Mouse (Mus musculus): ENCODE measurements at regions not wholly inside any gene's neighbourhood (a gene's known extent, or its start where the extent isn't known, plus 50 kb on each side); places are given as distances from the start of the nearest gene placed in this dataset.

GRCm38 (mm10) chr10:124175598-124175997, 911.8 kb downstream of the Fam19a2 start:
- DNase-seq (ENCODE audit: low read depth): peak; percentile 27
- TF ChIP-seq POLR2A (IDR thresholded peaks at IDR 0.05; ENCODE audit: borderline replicate concordance, extremely low read depth, insufficient read depth, insufficient read length, poor library complexity, severe bottlenecking): no peak
- TF ChIP-seq CTCF (IDR thresholded peaks at IDR 0.05; ENCODE audit: borderline replicate concordance, extremely low read depth, insufficient read depth, insufficient read length): no peak

DNA sequence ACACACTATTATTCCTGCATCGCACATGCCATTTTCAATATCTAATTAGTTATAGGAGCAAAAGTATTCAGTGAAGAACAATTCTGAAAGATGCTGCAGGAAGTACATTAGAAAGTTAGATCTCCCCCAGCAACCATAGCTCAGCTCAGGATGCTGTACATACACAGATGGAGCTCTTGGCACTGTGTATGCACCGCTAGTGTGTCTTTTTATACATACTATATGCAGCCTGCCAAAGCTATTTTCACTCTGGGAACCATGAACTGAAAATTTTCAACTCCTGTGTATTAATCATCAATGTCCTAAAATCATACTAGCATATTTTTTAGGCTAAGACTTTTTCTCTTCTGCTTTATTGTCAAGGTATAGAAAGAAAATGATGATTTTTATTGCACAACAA, 944.5 kb downstream of the Fam19a2 start:
- peak; percentile 69 for DNase-seq (ENCODE audit: low read depth)
- no peak for TF ChIP-seq POLR2A (IDR thresholded peaks at IDR 0.05; ENCODE audit: borderline replicate concordance, extremely low read depth, insufficient read depth, insufficient read length, poor library complexity, severe bottlenecking)
- no peak for TF ChIP-seq CTCF (IDR thresholded peaks at IDR 0.05; ENCODE audit: borderline replicate concordance, extremely low read depth, insufficient read depth, insufficient read length)

- TF ChIP-seq POLR2A (IDR thresholded peaks at IDR 0.05; ENCODE audit: borderline replicate concordance, extremely low read depth, insufficient read depth, insufficient read length, poor library complexity, severe bottlenecking) (no peak), CTCF (IDR thresholded peaks at IDR 0.05; ENCODE audit: borderline replicate concordance, extremely low read depth, insufficient read depth, insufficient read length) (no peak)
- DNase-seq (ENCODE audit: low read depth): no peak
Observed at GRCm38 (mm10) chr10:124219461-124219860, 955.7 kb downstream of the Fam19a2 start.

DNA sequence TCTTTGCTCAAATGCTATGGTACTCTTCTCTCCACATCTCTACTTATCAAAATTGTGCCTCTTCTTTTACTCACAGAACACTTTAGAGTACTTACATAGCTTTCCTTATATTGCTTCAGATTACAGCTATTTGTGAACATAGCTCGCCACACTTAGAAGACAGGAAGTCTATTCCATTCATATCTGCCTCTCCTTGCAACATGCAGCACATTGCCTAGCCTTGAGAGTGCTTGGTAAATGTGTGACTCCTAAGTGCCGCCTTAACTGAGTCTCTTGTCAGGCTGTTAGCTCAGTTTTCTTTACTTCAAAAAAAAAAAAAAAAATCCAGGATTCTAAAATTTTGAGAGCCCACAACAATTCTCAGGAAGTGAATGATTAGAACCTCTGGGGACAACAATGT, 958.3 kb downstream of the Fam19a2 start:
- no peak for TF ChIP-seq CTCF (IDR thresholded peaks at IDR 0.05; ENCODE audit: borderline replicate concordance, extremely low read depth, insufficient read depth, insufficient read length)
- TF ChIP-seq POLR2A (IDR thresholded peaks at IDR 0.05; ENCODE audit: borderline replicate concordance, extremely low read depth, insufficient read depth, insufficient read length, poor library complexity, severe bottlenecking): no peak
- DNase-seq (ENCODE audit: low read depth): peak; percentile 4

DNA sequence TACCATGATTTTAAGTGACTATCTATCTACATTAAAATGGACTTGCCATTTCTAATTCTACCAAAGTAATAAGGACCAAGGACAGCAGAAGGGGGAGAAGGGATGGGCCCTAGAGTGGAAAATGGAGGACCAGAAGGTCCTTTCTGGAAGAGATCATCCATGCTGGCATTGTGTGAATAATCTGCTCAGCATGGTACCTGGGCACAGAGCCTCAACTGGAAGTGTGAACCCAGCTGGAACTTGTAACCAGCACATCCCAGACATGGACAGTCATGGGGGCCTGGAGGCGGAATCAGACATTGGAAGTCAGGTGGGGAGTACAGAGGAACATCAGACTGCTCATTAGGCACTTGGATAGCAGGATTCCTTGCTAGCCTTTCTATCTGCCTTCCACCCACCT, 963.3 kb downstream of the Fam19a2 start:
- TF ChIP-seq CTCF (IDR thresholded peaks at IDR 0.05; ENCODE audit: borderline replicate concordance, extremely low read depth, insufficient read depth, insufficient read length): no peak
- TF ChIP-seq POLR2A (IDR thresholded peaks at IDR 0.05; ENCODE audit: borderline replicate concordance, extremely low read depth, insufficient read depth, insufficient read length, poor library complexity, severe bottlenecking): no peak
- DNase-seq (ENCODE audit: low read depth): no peak

- TF ChIP-seq POLR2A (IDR thresholded peaks at IDR 0.05; ENCODE audit: borderline replicate concordance, extremely low read depth, insufficient read depth, insufficient read length, poor library complexity, severe bottlenecking) (no peak), CTCF (IDR thresholded peaks at IDR 0.05; ENCODE audit: borderline replicate concordance, extremely low read depth, insufficient read depth, insufficient read length) (no peak)
- DNase-seq (ENCODE audit: low read depth): peak; percentile 47
Observed at GRCm38 (mm10) chr10:124249358-124249757, 985.6 kb downstream of the Fam19a2 start.

DNA sequence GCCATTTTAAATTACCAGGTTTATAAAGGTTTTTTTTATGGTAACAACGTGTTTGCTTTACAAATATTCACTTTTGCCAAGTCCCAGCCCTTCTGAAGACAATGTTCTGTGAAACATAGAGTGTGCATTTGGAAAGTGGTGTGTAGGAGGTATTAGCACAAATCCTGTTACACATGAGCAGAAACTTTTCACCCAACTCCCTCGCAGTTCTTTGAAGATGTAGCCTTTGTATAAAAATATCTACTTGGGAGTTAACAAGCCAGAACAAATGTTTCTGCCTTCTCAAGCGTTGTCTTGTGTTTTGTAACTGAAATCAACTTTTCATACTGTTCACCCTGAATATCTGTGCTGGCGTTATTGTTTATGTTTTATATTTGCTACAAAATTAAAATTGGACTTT, 986.2 kb downstream of the Fam19a2 start:
- no peak for TF ChIP-seq CTCF (IDR thresholded peaks at IDR 0.05; ENCODE audit: borderline replicate concordance, extremely low read depth, insufficient read depth, insufficient read length)
- TF ChIP-seq POLR2A (IDR thresholded peaks at IDR 0.05; ENCODE audit: borderline replicate concordance, extremely low read depth, insufficient read depth, insufficient read length, poor library complexity, severe bottlenecking): no peak

GRCm38 (mm10) chr10:124288301-124288995, 1024.7 kb downstream of the Fam19a2 start:
- no peak for TF ChIP-seq POLR2A (IDR thresholded peaks at IDR 0.05; ENCODE audit: borderline replicate concordance, extremely low read depth, insufficient read depth, insufficient read length, poor library complexity, severe bottlenecking)
- TF ChIP-seq CTCF (IDR thresholded peaks at IDR 0.05; ENCODE audit: borderline replicate concordance, extremely low read depth, insufficient read depth, insufficient read length): no peak

More for the DNA sequence above, 986.2 kb downstream of the Fam19a2 start:
- no peak for DNase-seq (ENCODE audit: low read depth)

GRCm38 (mm10) chr10:124297198-124297677, 1033.4 kb downstream of the Fam19a2 start:
- TF ChIP-seq POLR2A (IDR thresholded peaks at IDR 0.05; ENCODE audit: borderline replicate concordance, extremely low read depth, insufficient read depth, insufficient read length, poor library complexity, severe bottlenecking) (no peak), CTCF (IDR thresholded peaks at IDR 0.05; ENCODE audit: borderline replicate concordance, extremely low read depth, insufficient read depth, insufficient read length) (no peak)
- no peak for DNase-seq (ENCODE audit: low read depth)

More at GRCm38 (mm10) chr10:124288301-124288995, 1024.7 kb downstream of the Fam19a2 start:
- peak; percentile 12 for DNase-seq (ENCODE audit: low read depth)

DNA sequence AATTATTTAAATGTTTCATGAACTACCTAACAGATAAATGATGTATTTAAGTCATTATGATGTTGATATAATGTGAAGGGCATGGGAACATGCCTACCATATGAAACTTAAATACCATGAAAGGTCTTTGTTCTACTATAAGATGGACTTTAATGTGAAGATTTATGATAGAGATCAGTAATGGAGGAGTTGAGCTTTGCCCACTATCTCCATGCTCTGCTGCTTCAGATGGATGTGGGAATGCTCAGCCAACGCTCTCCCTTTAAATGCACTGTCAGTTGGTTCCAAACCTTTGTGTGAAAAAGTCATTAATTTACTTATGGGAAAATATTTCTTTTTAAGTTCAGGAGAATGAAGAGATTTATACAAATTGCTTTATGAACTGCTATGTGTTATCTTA, 1040.9 kb downstream of the Fam19a2 start:
- no peak for DNase-seq (ENCODE audit: low read depth)
- TF ChIP-seq POLR2A (IDR thresholded peaks at IDR 0.05; ENCODE audit: borderline replicate concordance, extremely low read depth, insufficient read depth, insufficient read length, poor library complexity, severe bottlenecking) (no peak), CTCF (IDR thresholded peaks at IDR 0.05; ENCODE audit: borderline replicate concordance, extremely low read depth, insufficient read depth, insufficient read length) (no peak)

DNA sequence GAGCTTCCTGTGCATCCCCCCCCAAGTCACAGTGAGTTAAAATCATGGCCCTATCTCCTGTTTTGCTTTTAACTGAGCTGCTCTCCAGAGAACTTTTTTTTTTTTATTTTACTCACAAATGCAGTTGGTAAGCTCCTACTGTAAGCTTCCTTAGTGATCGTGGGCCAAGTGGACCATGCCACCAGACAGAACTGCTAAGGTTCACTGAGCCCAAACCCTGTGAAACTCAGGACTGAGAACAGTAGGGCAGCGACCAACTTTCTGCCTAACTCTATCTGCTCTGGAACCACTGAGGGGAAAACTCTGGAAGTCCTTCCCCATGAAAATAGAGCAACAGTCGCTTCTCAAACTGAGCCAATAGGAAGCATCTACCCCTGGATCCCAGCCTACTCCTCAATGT, 1041.8 kb downstream of the Fam19a2 start:
- no peak for TF ChIP-seq POLR2A (IDR thresholded peaks at IDR 0.05; ENCODE audit: borderline replicate concordance, extremely low read depth, insufficient read depth, insufficient read length, poor library complexity, severe bottlenecking)
- no peak for TF ChIP-seq CTCF (IDR thresholded peaks at IDR 0.05; ENCODE audit: borderline replicate concordance, extremely low read depth, insufficient read depth, insufficient read length)
- DNase-seq (ENCODE audit: low read depth): no peak

DNA sequence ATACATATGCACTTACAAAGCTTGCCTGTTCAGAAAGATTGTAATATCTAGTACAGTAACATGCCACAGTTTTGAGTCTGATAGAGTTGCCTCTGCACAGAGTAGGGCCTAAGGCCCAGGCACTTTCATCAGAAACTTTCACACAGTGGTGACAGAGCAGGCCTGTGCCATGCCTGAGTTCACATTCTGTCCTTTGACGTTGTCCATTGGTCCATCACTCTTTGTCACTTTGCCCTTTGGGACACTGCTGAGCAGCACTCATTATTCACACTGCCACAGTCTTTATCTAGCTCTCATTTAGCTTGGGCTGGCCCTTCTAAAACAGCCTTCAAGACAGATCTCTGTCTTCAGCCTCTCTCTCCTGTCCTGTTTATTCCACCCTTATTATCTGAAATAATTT, 1055.0 kb downstream of the Fam19a2 start:
- no peak for DNase-seq (ENCODE audit: low read depth)
- TF ChIP-seq CTCF (IDR thresholded peaks at IDR 0.05; ENCODE audit: borderline replicate concordance, extremely low read depth, insufficient read depth, insufficient read length) (no peak), POLR2A (IDR thresholded peaks at IDR 0.05; ENCODE audit: borderline replicate concordance, extremely low read depth, insufficient read depth, insufficient read length, poor library complexity, severe bottlenecking) (no peak)
